Mouse (Mus musculus): ENCODE data around the gene Krtap4-7.

GRCm38 (mm10) chr11:99640926-99641325 is 3.0 kb downstream of the Krtap4-7 start:
- no peak for TF ChIP-seq HCFC1 (IDR thresholded peaks at IDR 0.05; ENCODE audit: borderline replicate concordance, insufficient read depth, low read length)
- TF ChIP-seq CHD2 (IDR thresholded peaks at IDR 0.05; ENCODE audit: low read depth, low read length): no peak
- no peak for TF ChIP-seq ZNF384 (IDR thresholded peaks at IDR 0.05; ENCODE audit: low read depth, low read length)
- TF ChIP-seq MAFK (IDR thresholded peaks at IDR 0.05; ENCODE audit: insufficient read depth, low read depth, low read length): no peak
- no peak for TF ChIP-seq ZC3H11A (IDR thresholded peaks at IDR 0.05; ENCODE audit: borderline replicate concordance, low read depth, low read length)
